Mouse (Mus musculus) gastrocnemius, postnatal 14 days (tissue): ENCODE results near the gene Gm28038. TPM values are rescaled to one million over a fixed set of nuclear protein-coding genes. Genes with fewer than 3 reads are reported as not detected.

Experiments used
- DNase-seq: peaks from one replicate; pipeline ENCODE4 v3.0.0; 2021; ENCODE audit warnings: mixed read lengths
- intact Hi-C: fragments of 180-260 bp; cut with DNase I; formaldehyde crosslinking; loops from one replicate; pipeline ENCODE4 v1.15.1; 2025; ENCODE audit warnings: low total_unique reads
- total RNA-seq, 2 experiments: library from RNA; stranded (reverse); gene quantifications; 2 replicates each; pipeline ENCODE4 v1.2.3; 2021

Gene Gm28038
- total RNA-seq, 2 experiments from 2014 or later, result 0.90 TPM; not detected in 1

DNA sequence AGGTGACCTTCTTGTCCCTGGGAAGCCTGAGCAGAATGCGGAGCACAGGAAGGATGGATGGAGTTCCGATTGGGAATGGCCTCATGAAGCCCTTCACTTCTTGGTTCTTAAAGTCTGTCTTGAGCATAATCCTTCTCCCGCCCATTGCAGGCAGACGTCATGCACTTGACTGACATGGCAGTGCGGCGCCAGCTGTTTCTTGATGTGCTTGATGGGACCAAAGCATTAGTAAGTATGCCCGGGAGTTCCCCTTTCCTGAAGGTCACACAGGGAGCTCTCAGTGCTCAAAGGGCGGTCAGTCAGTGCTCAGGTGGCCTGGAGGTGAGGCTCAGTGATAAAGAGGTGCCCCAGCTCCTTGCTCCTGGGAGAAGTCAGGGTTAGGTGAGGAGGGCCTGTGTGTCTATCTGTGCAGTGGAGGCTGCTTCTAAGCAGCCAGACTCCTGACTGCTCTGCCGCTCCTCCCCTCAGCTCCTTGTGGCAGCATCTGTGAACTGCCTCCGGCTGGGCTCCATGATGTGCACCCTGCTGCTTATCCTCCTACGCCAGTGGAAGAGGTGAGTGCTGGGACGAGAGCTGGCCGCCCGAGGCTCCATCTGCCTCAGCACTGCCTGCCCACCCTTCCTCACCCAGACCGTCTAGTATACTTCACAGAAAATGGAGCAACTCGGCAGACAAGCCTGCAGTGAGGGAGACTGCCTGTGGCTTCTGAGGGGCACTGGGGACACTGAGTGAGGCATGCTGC, 55.5 kb downstream of the Gm28038 start:
- no peak for DNase-seq
- intact Hi-C loops, result no loop called here

DNA sequence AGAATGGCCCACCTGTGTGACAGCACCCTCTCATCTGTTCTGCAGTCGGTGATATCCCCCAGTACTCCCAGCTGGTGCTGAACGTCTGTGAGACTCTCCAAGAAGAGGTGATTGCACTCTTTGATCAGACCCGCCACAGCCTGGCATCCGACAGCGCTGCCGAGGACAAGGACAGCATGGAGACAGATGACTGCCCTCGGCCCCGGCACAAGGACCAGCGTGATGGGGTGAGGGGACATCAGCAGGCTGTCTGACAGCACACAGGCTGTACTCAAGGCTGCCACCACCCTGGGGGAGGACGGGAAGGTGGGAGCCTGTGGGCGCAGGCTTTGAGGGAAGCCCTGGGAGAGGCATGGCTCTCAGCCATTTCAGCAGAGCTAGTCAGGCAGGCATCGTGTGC, 56.3 kb downstream of the Gm28038 start:
- intact Hi-C loops, result no loop called here
- no peak for DNase-seq

DNA sequence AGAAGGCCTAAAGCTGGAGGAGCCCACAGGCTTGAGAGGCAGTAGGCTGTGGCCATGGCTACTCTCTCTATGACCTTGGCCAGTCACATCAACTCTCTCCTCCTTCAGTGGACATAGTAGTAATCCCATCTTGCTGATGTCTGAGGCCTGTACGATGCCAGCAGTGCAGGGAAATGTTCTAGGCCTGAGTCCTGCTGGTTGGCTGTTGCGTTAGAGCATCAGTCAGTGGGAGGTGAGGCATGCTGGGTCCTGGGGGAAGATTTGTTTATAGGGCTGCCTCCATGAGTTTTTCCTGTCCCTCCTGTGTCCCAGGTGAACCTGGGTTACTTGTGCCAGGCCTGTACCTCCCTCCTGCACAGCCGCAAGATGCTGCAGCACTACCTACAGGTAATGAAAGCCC, 61.2 kb downstream of the Gm28038 start:
- intact Hi-C loops, result no loop called here
- peak; percentile 1 for DNase-seq

DNA sequence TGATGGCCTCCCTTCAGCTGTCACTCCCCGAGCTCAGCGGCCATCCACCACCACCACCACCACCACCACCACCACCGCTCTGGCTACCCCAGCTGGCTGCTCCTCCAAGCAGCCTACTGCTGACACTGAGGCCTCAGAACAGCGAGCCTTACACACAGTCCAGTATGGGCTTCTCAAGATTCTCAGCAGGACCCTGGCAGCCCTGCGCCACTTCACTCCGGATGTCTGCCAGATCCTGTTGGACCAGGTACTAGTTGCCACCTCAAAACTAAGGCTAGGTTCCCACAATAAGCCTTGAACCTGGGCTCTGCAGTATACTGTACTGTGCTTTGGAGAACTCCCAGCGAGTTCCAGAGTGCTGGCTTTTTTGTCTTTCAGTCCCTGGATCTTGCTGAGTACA, 61.7 kb downstream of the Gm28038 start:
- peak; percentile 1 for DNase-seq
- intact Hi-C loops, result no loop called here

DNA sequence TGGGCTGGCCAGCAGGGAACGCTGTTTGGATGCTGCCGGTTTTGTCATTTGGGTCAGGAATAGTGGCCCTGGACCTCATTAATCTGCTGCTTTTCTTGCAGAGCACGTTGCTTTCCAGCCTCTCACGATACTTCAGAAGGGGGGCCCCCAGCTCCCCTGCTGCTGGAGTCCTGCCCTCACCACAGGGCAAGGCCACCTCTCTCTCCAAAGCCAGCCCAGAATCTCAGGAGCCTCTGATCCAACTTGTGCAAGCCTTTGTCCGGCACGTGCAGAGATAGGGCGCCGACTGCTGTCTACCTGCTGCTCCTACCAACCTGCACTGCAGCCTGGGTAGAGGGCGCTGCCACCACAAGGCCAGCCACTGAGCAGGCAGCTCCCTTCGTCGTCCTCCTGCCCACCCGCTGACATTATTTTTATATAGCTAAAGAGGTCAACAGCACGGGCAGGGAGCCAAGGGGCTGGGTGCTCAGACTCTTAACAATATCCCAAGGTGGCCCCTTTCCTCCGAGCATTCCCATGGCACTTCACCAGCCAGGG, 62.8 kb downstream of the Gm28038 start:
- DNase-seq, result peak; percentile 5
- intact Hi-C loops, result no loop called here

DNA sequence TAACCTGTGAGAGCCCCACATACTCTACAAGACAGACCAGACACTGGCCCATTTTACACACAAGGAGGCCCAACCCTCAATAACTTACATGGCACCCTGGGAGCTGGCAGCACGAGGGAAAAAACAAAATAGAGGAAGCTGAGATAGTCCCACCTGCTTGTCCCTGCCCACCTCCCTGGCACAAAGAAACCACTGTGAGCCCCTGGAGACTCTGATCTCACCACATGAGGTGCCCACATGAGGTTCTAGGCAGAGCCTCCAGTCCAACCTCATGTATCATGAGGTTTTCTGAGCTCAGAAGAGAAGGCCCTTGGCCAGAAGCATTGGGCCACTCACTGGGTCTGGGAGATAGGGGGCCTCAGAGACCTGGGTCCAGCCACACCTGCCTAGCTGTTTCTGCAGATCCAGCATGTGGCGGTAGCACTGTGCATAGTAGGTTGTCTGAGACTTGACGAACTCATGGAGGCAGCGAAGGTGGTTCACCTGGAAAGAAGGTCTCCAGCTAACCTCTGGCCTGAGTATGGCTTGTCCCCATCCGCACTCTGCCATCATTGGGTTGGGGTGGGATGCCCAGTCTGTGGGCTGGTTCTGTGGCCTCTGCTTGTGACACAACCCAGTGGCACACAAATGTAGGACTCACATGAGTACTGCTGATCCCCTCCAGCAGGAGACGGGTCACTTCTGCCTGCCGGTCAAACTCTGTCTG, 65.3 kb downstream of the Gm28038 start:
- intact Hi-C loops, result no loop called here
- no peak for DNase-seq

DNA sequence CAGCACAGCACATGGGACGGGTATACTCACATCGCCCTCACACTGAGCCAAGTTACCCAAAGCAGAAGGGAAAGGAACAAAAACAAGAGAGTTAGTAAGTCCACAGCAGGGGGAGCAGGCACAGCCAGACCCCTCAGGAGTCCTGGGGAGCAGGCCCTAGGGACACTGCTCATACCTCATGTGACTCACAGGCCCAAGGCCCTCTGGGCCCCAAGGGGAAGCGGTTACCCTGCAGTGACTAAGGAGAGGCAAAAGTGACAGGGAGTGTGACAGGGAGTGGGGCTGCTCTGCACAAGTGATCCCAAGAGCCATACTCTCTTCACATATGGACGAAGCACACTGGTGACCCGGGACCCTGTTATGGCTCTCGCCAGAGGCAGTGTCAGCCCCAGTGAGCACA, 68.4 kb downstream of the Gm28038 start:
- intact Hi-C loops, result no loop called here
- DNase-seq, result no peak

Other genes with a start within 250 kb of the Gm28038 start
- gene Wdr34, start 232.2 kb upstream of the Gm28038 start, total RNA-seq, result 1 to 10 TPM; 3.2 to 3.3 TPM
- 10 to 100 TPM; 75.4 to 90.4 TPM for gene Set, start 223.7 kb upstream of the Gm28038 start, total RNA-seq
- gene Pkn3, start 203.4 kb upstream of the Gm28038 start, total RNA-seq, result 1 to 10 TPM; 5.9 to 6.4 TPM
- gene Zdhhc12, start 187.4 kb upstream of the Gm28038 start, total RNA-seq, result 1 to 10 TPM; 3.5 to 4.0 TPM
- 10 to 100 TPM; 17.7 to 20.6 TPM for gene Zer1, start 156.5 kb upstream of the Gm28038 start, total RNA-seq
- gene Tbc1d13, start 147.3 kb upstream of the Gm28038 start, total RNA-seq, result 10 to 100 TPM; 12.0 to 13.7 TPM
- gene Endog, start 109.5 kb upstream of the Gm28038 start, total RNA-seq, result 10 to 100 TPM; 44.4 to 49.4 TPM
- gene Spout1, start 102.6 kb upstream of the Gm28038 start, total RNA-seq, result 1 to 10 TPM; 5.9 to 6.1 TPM
- 10 to 100 TPM; 20.4 to 23.4 TPM for gene Kyat1, start 75.2 kb upstream of the Gm28038 start, total RNA-seq
- 10 to 100 TPM; 19.3 to 30.1 TPM for gene Lrrc8a, start 43.3 kb upstream of the Gm28038 start, total RNA-seq
- 1 to 10 TPM in 1 of 2 experiments, under 1 TPM in 1; 0.59 to 1.7 TPM for gene Gm28035, start 40.5 kb upstream of the Gm28038 start, total RNA-seq
- 10 to 100 TPM; 11.0 to 14.3 TPM for gene Phyhd1, start 14.8 kb upstream of the Gm28038 start, total RNA-seq
- 10 to 100 TPM; 18.8 to 18.9 TPM for gene Dolk, start 5.3 kb downstream of the Gm28038 start, total RNA-seq
- 10 to 100 TPM; 10.5 to 13.1 TPM for gene Nup188, start 5.4 kb downstream of the Gm28038 start, total RNA-seq
- gene Sh3glb2, start 78.3 kb downstream of the Gm28038 start, total RNA-seq, result 10 to 100 TPM; 23.2 to 28.1 TPM
- 10 to 100 TPM; 16.3 to 16.8 TPM for gene Miga2, start 83.2 kb downstream of the Gm28038 start, total RNA-seq
- gene Dolpp1, start 111.2 kb downstream of the Gm28038 start, total RNA-seq, result 1 to 10 TPM; 7.0 to 7.3 TPM
- 100 to 1,000 TPM; 251 to 325 TPM for gene Crat, start 134.8 kb downstream of the Gm28038 start, total RNA-seq
- 10 to 100 TPM; 71.1 to 80.7 TPM for gene Ptpa, start 135.0 kb downstream of the Gm28038 start, total RNA-seq
- gene Ier5l, start 193.2 kb downstream of the Gm28038 start, total RNA-seq, result 1 to 10 TPM; 3.5 to 4.2 TPM